Mouse (Mus musculus) liver, embryonic 14 days (tissue): ENCODE data around the gene Gm10424. TPM values are rescaled to one million over a fixed set of nuclear protein-coding genes. Genes with fewer than 3 reads are reported as not detected.

Experiments used
- polyA plus RNA-seq: library from polyadenylated mRNA; depleted of rRNA; stranded (reverse); fragments of >200 nt; gene quantifications from 2 replicates; pipeline ENCODE4 v1.2.3, GENCODE M21; 2012; rRNA removed

Gm10424 gene
- not detected in 2 replicates for polyA plus RNA-seq

GRCm38 (mm10) chr5:95272668-95273067 is at the start of gene Gm10424:
Gene Gm10424, minus strand, starts transcription at chr5:95272768.

GRCm38 (mm10) chr5:95305611-95306010 is 33.0 kb upstream of the Gm10424 start, which contains the start of gene Gm3259:
Gene Gm3259, plus strand, starts transcription at chr5:95305911.

Other genes with a start within 250 kb of the Gm10424 start
- gene Gm7942, start 165.8 kb downstream of the Gm10424 start, polyA plus RNA-seq: not detected in 2 replicates
- gene Gm16513, start 90.1 kb downstream of the Gm10424 start, polyA plus RNA-seq: not detected in 2 replicates
- not detected in 2 replicates for gene Gm3259, start 33.1 kb upstream of the Gm10424 start, polyA plus RNA-seq
- not detected in 2 replicates for gene D5Ertd577e, start 184.0 kb upstream of the Gm10424 start, polyA plus RNA-seq
- gene Gm3286, start 238.0 kb upstream of the Gm10424 start, polyA plus RNA-seq: not detected in 2 replicates